Mouse (Mus musculus): ENCODE measurements around the gene Ubtf. TPM values are rescaled to one million over a fixed set of nuclear protein-coding genes. Genes with fewer than 3 reads are reported as not detected.
"Not testable (repeated sequence)": the region's sequence is repeated elsewhere in the genome, so short reads cannot be mapped to it uniquely, and the experiment has no call there.

Gene Ubtf
- polyA plus RNA-seq, 1 experiment from 2014 or later: 87.3 TPM

- H3K36me3 ChIP-seq: peaks cover 67% of the 10 kb centered on the region
- no peak overlapping the region for H3K4me3 ChIP-seq (replicated peaks)
- ATAC-seq (ENCODE audit: insufficient number of reproducible peaks, low FRiP score, low TSS enrichment, low read depth): no peak
- no peaks in the 10 kb centered on the region for H3K27me3 ChIP-seq
- peaks cover 34% of the 10 kb centered on the region for H3K4me1 ChIP-seq
- no peak overlapping the region for H3K9ac ChIP-seq
- no peak overlapping the region for H3K4me2 ChIP-seq (replicated peaks)
- H3K9me3 ChIP-seq (replicated peaks): no peaks in the 10 kb centered on the region
- 78% methylated on average over 4 of the region's 4 CpGs for WGBS
- H3K27ac ChIP-seq (replicated peaks): no peak overlapping the region
Measured at GRCm38 (mm10) chr11:102290141-102290540, 29.4 kb downstream of the Ubtf start.

GRCm38 (mm10) chr11:102289511-102290100 lies 29.9 kb downstream of the Ubtf start:
- no peak overlapping the region for H3K4me3 ChIP-seq (replicated peaks)
- H3K9me3 ChIP-seq (replicated peaks): no peaks in the 10 kb centered on the region
- 0 out of 2 replicates have a peak overlapping the region, but pooled peaks have one; percentile 34 for H3K27ac ChIP-seq (replicated peaks)
- H3K36me3 ChIP-seq: peaks cover 67% of the 10 kb centered on the region
- peaks cover 29% of the 10 kb centered on the region for H3K4me1 ChIP-seq
- no peak overlapping the region for H3K4me2 ChIP-seq (replicated peaks)
- H3K9ac ChIP-seq: no peak overlapping the region
- 41% methylated on average over 6 of the region's 6 CpGs for WGBS
- no peak for ATAC-seq (ENCODE audit: insufficient number of reproducible peaks, low FRiP score, low TSS enrichment, low read depth)
- H3K27me3 ChIP-seq: no peaks in the 10 kb centered on the region

- Histone ChIP-seq H3K9ac (no peak overlapping the region), H3K36me3 (peaks cover 64% of the 10 kb centered on the region)
- WGBS: 60% methylated on average over 2 of the region's 2 CpGs
Measured at GRCm38 (mm10) chr11:102288913-102289312, 30.6 kb downstream of the Ubtf start.

DNA sequence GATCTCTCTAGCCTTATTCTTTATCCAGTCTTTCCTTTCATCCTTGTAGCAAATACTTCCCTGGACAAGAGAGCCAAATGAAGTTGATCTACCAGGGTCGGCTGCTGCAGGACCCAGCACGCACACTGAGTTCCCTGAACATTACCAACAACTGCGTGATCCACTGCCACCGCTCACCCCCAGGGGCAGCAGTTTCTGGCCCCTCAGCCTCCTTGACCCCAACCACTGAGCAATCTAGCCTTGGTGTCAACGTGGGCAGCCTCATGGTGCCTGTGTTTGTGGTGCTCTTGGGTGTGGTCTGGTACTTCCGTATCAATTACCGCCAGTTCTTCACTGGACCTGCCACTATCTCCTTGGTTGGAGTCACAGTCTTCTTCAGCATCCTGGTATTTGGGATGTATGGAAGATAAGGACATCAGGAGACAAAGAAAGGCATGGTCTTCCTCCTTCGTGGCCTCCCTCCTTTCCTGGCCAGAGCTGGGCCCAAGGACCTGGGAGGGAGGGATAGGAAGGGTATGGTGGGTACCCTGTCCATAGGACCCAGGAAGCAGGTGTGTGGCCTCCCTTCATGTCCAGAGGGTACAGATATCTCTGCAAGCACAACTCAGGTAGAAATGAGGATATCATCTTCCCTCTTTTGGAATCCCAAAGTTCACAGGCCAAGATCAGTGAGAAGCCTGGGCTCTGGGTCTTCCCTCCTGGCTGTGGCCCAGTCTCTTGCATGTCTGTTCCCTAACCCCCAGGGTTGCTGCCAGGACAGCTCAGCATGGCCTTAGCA lies 31.3 kb downstream of the Ubtf start:
- WGBS: 80% methylated on average over 8 of the region's 8 CpGs
- Histone ChIP-seq H3K4me1 (peaks cover 21% of the 10 kb centered on the region), H3K4me2 (replicated peaks) (no peak overlapping the region), H3K4me3 (replicated peaks) (no peak overlapping the region), H3K9ac (no peak overlapping the region), H3K27me3 (no peaks in the 10 kb centered on the region), H3K27ac (replicated peaks) (no peak overlapping the region), H3K36me3 (peaks cover 57% of the 10 kb centered on the region), H3K9me3 (replicated peaks) (no peaks in the 10 kb centered on the region)
- no peak for ATAC-seq (ENCODE audit: insufficient number of reproducible peaks, low FRiP score, low TSS enrichment, low read depth)

More at GRCm38 (mm10) chr11:102288913-102289312, 30.6 kb downstream of the Ubtf start:
- H3K4me2 ChIP-seq (replicated peaks): no peak overlapping the region
- no peaks in the 10 kb centered on the region for H3K9me3 ChIP-seq (replicated peaks)
- no peak for ATAC-seq (ENCODE audit: insufficient number of reproducible peaks, low FRiP score, low TSS enrichment, low read depth)
- H3K27ac ChIP-seq (replicated peaks): 0 out of 2 replicates have a peak overlapping the region, but pooled peaks have one; percentile 34
- H3K27me3 ChIP-seq: no peaks in the 10 kb centered on the region
- no peak overlapping the region for H3K4me3 ChIP-seq (replicated peaks)
- H3K4me1 ChIP-seq: peaks cover 22% of the 10 kb centered on the region

DNA sequence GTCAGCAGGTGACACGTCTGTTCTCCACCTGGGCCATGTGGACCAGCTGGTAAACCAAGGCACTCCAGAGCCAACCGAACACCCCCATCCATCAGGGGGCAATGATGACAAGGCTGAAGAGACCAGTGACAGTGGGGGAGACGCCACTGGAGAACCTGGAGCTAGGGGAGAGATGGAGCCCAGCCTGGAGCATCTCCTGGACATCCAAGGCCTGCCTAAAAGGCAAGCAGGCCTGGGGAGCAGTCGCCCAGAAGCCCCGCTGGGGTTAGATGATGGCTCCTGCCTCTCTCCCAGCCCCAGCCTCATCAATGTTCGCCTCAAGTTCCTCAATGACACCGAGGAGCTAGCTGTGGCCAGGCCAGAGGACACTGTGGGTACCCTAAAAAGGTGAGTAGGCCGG lies 32.1 kb downstream of the Ubtf start:
- WGBS: 90% methylated on average over 8 of the region's 8 CpGs
- H3K9ac ChIP-seq: no peak overlapping the region
- no peak for ATAC-seq (ENCODE audit: insufficient number of reproducible peaks, low FRiP score, low TSS enrichment, low read depth)
- H3K4me3 ChIP-seq (replicated peaks): no peak overlapping the region
- no peak overlapping the region for H3K4me2 ChIP-seq (replicated peaks)
- H3K27ac ChIP-seq (replicated peaks): no peak overlapping the region
- no peaks in the 10 kb centered on the region for H3K27me3 ChIP-seq
- peaks cover 50% of the 10 kb centered on the region for H3K36me3 ChIP-seq
- no peaks in the 10 kb centered on the region for H3K9me3 ChIP-seq (replicated peaks)
- peaks cover 21% of the 10 kb centered on the region for H3K4me1 ChIP-seq

DNA sequence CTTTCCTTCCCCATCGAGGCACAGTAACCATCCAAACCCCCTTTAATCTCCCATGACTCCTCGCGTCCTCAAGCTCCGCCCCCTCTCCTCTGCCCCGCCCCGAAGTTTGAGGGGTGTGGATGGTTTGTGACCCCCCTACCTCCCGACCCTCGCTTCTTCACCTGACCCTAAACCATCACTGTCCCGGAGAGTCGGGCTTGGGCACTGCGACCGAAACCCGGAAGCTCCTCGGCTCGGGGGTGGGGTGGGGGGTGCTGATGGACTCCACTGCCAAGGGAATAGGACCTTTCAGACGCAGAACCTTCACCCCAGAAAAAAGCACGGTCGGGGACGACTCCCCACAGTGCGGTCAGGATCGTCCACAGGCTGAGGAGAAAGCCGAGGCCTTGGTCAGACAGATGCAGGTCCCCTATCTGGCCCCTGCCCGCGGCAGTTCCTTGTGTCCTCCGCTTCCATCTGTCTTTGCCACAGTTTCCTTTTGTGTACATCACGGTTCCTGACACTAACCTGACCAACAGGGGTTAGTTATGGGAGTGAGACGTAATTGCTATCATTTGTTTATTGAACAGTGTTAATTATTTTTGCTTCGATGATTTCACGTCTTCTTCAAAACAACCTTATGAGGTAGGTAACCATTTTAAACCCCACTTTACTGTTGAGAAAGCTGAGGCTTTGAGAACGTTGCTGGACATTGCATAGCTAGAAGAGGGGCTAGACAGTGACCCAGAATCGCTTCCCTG lies 34.3 kb downstream of the Ubtf start:
- H3K9ac ChIP-seq: peak overlapping the region; percentile 81
- peaks cover 21% of the 10 kb centered on the region for H3K4me1 ChIP-seq
- no peaks in the 10 kb centered on the region for H3K27me3 ChIP-seq
- H3K4me3 ChIP-seq (replicated peaks): peak overlapping the region; percentile 83
- H3K36me3 ChIP-seq: peaks cover 28% of the 10 kb centered on the region
- H3K9me3 ChIP-seq (replicated peaks): no peaks in the 10 kb centered on the region
- peak overlapping the region; percentile 91 for H3K27ac ChIP-seq (replicated peaks)
- peak overlapping the region; percentile 76 for H3K4me2 ChIP-seq (replicated peaks)
- 4% methylated on average over 31 of the region's 31 CpGs for WGBS
- peak; percentile 61 for ATAC-seq (ENCODE audit: insufficient number of reproducible peaks, low FRiP score, low TSS enrichment, low read depth)

DNA sequence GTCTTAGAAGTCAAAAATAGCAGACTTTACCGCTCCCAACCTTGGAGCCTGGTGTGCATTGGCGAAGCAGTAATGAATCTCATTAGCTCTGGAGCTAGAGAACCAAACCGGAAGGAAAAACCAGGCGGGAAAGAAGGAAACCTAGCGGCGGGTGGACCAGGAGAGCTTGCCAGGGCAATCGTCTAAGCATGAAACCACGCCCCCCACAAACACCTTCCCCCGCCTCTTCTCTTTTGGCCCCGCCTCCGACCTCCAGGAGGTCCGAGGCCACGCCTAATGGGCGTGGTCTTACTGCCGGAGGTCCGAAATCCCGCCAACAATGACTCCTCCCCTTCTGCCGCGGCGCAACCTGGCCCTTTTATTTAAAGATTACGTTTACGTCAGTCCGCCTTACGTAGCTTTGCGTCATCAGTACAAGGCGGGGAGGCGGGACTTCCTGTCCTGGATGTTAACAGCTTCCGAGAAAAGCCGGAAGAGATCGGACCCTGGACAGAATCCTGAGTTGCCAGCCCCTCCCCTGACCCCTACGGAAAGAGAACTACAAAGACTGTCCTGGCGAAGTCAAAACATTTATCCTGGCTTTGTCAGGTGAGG lies 34.9 kb downstream of the Ubtf start, which contains the start of gene Tmub2:
Tmub2 (plus strand) TSS at position 431 of the 594 bp plus-strand sequence.
- H3K27me3 ChIP-seq: no peaks in the 10 kb centered on the region
- H3K27ac ChIP-seq (replicated peaks): peak within 1 kb of the TSS; percentile 91
- H3K4me2 ChIP-seq (replicated peaks): peak within 1 kb of the TSS; percentile 76
- peak within 1 kb of the TSS; percentile 81 for H3K9ac ChIP-seq
- WGBS: under 1% methylated on average over 32 of the region's 32 CpGs
- no peaks in the 10 kb centered on the region for H3K9me3 ChIP-seq (replicated peaks)
- H3K4me3 ChIP-seq (replicated peaks): peak within 1 kb of the TSS; percentile 83
- H3K36me3 ChIP-seq: peaks cover 21% of the 10 kb centered on the region
- H3K4me1 ChIP-seq: peaks cover 21% of the 10 kb centered on the region
- peak; percentile 90 for ATAC-seq (ENCODE audit: insufficient number of reproducible peaks, low FRiP score, low TSS enrichment, low read depth)

DNA sequence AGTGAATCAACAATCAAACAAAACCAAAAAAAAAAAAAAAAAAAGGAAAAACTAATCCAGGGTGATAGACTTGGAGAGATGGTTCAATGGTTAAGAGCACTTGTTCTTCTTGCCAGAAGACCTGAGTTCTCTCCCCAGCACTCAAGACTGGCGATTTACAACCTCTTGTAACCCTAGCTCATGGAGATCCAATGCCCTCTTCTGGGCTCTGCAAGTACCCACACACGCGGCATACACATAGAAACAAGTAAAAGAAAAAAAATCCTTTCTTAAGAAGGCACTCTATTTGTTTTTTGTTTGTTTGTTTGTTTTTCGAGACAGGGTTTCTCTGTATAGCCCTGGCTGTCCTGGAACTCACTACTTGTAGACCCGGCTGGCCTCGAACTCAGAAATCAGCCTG lies 35.6 kb downstream of the Ubtf start:
- Histone ChIP-seq H3K4me2 (replicated peaks) (peak overlapping the region; percentile 76), H3K27ac (replicated peaks) (peak overlapping the region; percentile 91), H3K9ac (no peak overlapping the region; the same call in 1 of the 2 replicates), H3K27me3 (no peaks in the 10 kb centered on the region), H3K36me3 (peaks cover 19% of the 10 kb centered on the region), H3K4me1 (peaks cover 21% of the 10 kb centered on the region), H3K4me3 (replicated peaks) (peak overlapping the region; percentile 83), H3K9me3 (replicated peaks) (no peaks in the 10 kb centered on the region)
- ATAC-seq (ENCODE audit: insufficient number of reproducible peaks, low FRiP score, low TSS enrichment, low read depth): no peak
- WGBS: 89% methylated on average over 6 of the region's 6 CpGs

- H3K9ac ChIP-seq; H3K9me3 ChIP-seq (replicated peaks); H3K27me3 ChIP-seq; H3K36me3 ChIP-seq; H3K4me3 ChIP-seq (replicated peaks); ATAC-seq (ENCODE audit: insufficient number of reproducible peaks, low FRiP score, low TSS enrichment, low read depth); H3K27ac ChIP-seq (replicated peaks); H3K4me2 ChIP-seq (replicated peaks): not testable (repeated sequence)
- H3K4me1 ChIP-seq: peaks cover 16% of the 10 kb centered on the region
- WGBS: 74% methylated on average over 6 of the region's 6 CpGs
Measured at GRCm38 (mm10) chr11:102280267-102280666, 39.3 kb downstream of the Ubtf start.

DNA sequence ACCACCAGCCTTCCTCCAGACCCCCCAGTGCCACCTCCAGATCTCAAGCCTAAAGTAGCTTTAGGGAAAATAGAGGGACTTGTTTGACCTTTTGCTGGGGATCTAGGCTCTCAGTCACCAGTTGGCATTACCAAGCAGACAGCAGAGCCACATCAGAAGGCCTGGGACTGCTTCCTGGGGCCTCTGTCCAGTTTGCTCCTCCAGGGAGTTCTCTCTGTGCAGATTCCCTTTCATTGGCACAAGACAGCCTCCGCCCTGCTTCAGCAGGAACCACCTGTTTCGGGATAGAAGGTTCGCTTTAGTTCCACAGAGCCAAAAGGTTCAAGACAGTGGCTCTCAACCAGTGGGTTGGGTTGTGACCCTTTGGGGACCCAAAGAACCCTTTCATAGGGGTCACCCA lies 39.9 kb downstream of the Ubtf start:
- Histone ChIP-seq H3K4me2 (replicated peaks) (no peak overlapping the region), H3K9ac (no peak overlapping the region), H3K9me3 (replicated peaks) (no peaks in the 10 kb centered on the region), H3K27ac (replicated peaks) (no peak overlapping the region), H3K36me3 (no peaks in the 10 kb centered on the region), H3K4me1 (peaks cover 16% of the 10 kb centered on the region), H3K27me3 (peaks cover 10% of the 10 kb centered on the region; the same call in 1 of the 2 replicates), H3K4me3 (replicated peaks) (no peak overlapping the region)
- 88% methylated on average over 3 of the region's 3 CpGs for WGBS
- ATAC-seq (ENCODE audit: insufficient number of reproducible peaks, low FRiP score, low TSS enrichment, low read depth): no peak

- Histone ChIP-seq H3K9me3 (replicated peaks) (no peaks in the 10 kb centered on the region), H3K4me3 (replicated peaks) (no peak overlapping the region), H3K36me3 (no peaks in the 10 kb centered on the region), H3K9ac (no peak overlapping the region), H3K27ac (replicated peaks) (no peak overlapping the region), H3K4me1 (peaks cover 16% of the 10 kb centered on the region), H3K27me3 (peaks cover 10% of the 10 kb centered on the region; the same call in 1 of the 2 replicates), H3K4me2 (replicated peaks) (no peak overlapping the region)
- ATAC-seq (ENCODE audit: insufficient number of reproducible peaks, low FRiP score, low TSS enrichment, low read depth): no peak
- 66% methylated on average over 9 of the region's 12 CpGs for WGBS
Measured at GRCm38 (mm10) chr11:102277754-102278153, 41.8 kb downstream of the Ubtf start.

Data from embryonic facial prominence, embryonic 15.5 days (tissue).